Comparison of ENCODE assay signal across 9 mouse cellular contexts in the genomic region with DNA sequence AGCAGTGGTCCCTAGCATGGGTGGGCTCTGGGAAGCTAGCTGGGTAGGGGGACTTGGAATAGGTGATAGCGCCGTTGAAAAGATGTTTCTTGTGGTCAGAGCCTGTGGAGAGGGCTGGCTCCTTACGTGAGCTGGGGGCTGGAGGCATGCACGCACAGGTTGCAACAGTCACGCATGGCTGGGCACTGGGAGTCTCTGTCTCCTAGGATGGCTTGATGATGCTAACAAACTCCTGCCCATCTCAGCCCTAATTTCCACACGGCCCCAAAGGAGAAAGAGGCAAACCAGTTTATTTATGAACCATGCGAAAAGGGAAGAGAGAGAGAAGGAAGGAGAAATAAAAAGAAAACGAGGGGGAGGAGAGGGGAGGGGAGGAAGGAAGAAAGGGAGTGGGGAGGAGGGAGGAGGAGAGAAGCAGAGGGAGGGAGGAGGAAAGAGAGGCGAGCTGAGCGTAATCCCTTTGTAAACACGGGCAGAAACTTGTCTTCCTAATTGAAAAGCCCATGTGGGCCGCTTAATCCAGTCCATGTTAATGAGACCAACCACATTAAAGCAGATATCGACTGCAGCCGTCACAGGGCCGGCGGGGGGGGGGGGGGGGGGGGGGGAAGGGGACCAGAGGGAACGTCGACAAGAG. TPM values are rescaled to one million over a fixed set of nuclear protein-coding genes. Genes with fewer than 3 reads are reported as not detected.
DNase-seq lines count a peak whose midpoint lies in the region; ATAC-seq lines count a peak whose summit lies in the region.
"Had no signal": no experiment of that assay in that cellular context is flagged by ENCODE, and none has a peak within 500 bp of the region (broad histone marks: within the 10 kb centered on the region; RNA-seq: fewer than 3 reads in every experiment).

No protein-coding gene starts in this region.

- peak overlapping the region; percentile 3; the same call in 1 of the 2 replicates for H3K9ac ChIP-seq in heart, embryonic 11.5 days (ENCODE audit: low read depth, low read length)
- peak overlapping the region; percentile 47 for H3K9ac ChIP-seq in hindbrain, embryonic 12.5 days
- peak overlapping the region; percentile 22; the same call in 1 of the 2 replicates for H3K9ac ChIP-seq in midbrain, embryonic 16.5 days (ENCODE audit: low read depth, low read length)

- peaks cover 64% of the 10 kb centered on the region for H3K4me1 ChIP-seq in heart, embryonic 11.5 days (ENCODE audit: control insufficient read depth, insufficient read depth, low read length)
- H3K4me1 ChIP-seq in hindbrain, embryonic 12.5 days = peaks cover 63% of the 10 kb centered on the region
- H3K4me1 ChIP-seq in midbrain, embryonic 16.5 days (ENCODE audit: control insufficient read depth, insufficient read depth, low read length) = peaks cover 61% of the 10 kb centered on the region

- no peak for ATAC-seq in heart, embryonic 11.5 days (replicated peaks; ENCODE audit: insufficient number of reproducible peaks, low FRiP score, low TSS enrichment)
- peak; percentile 46 for ATAC-seq in hindbrain, embryonic 12.5 days (ENCODE audit: low FRiP score)
- peak; percentile 22; the same call in 1 of the 2 replicates for ATAC-seq in midbrain, embryonic 16.5 days

- 4% methylated on average over 17 of the region's 18 CpGs for WGBS in heart, embryonic 11.5 days (ENCODE audit: insufficient replicate concordance)
- WGBS in hindbrain, embryonic 12.5 days = under 1% methylated on average over 15 of the region's 18 CpGs
- 1% methylated on average over 14 of the region's 18 CpGs for WGBS in midbrain, embryonic 16.5 days

- H3K27me3 ChIP-seq in heart, embryonic 11.5 days (ENCODE audit: control insufficient read depth, insufficient read depth, low read length) = peaks cover 10% of the 10 kb centered on the region
- H3K27me3 ChIP-seq in hindbrain, embryonic 12.5 days = peaks cover 29% of the 10 kb centered on the region
- H3K27me3 ChIP-seq in midbrain, embryonic 16.5 days (ENCODE audit: control insufficient read depth, insufficient read depth, low read depth, low read length) = no peaks in the 10 kb centered on the region

- no peak overlapping the region for H3K4me3 ChIP-seq in heart, embryonic 11.5 days (ENCODE audit: low read depth, low read length)
- H3K4me3 ChIP-seq in hindbrain, embryonic 12.5 days = no peak overlapping the region
- H3K4me3 ChIP-seq in midbrain, embryonic 16.5 days (ENCODE audit: low read depth, low read length) = no peak overlapping the region

- H3K4me2 ChIP-seq in heart, embryonic 11.5 days = peak overlapping the region; percentile 52
- H3K4me2 ChIP-seq in hindbrain, embryonic 12.5 days (replicated peaks) = peak overlapping the region; percentile 40
- H3K4me2 ChIP-seq in midbrain, embryonic 16.5 days (ENCODE audit: low read length) = peak overlapping the region; percentile 37

- H3K27ac ChIP-seq in heart, embryonic 11.5 days (ENCODE audit: low read depth, low read length) = no peak overlapping the region
- H3K27ac ChIP-seq in hindbrain, embryonic 12.5 days = peak overlapping the region; percentile 87
- peak overlapping the region; percentile 14; the same call in 1 of the 2 replicates for H3K27ac ChIP-seq in midbrain, embryonic 16.5 days (ENCODE audit: low read length)

- no peaks in the 10 kb centered on the region for H3K9me3 ChIP-seq in heart, embryonic 11.5 days (replicated peaks; ENCODE audit: control insufficient read depth, low read length)
- 0 out of 2 replicates have a peak, but pooled peaks cover 2% of the 10 kb centered on the region for H3K9me3 ChIP-seq in hindbrain, embryonic 12.5 days (replicated peaks)
- H3K9me3 ChIP-seq in midbrain, embryonic 16.5 days (replicated peaks; ENCODE audit: control insufficient read depth, low read length, poor library complexity, severe bottlenecking) = no peaks in the 10 kb centered on the region

- no peak for DNase-seq in heart, adult 18-20 months
- DNase-seq in Muller cell, postnatal 12 days (ENCODE audit: inconsistent ontology term) = peak; percentile 29
- no peak for DNase-seq in layer of hippocampus, adult 18-20 months (ENCODE audit: low spot score in 2 of 2)
- DNase-seq in right cerebral cortex, postnatal 36 days (ENCODE audit: low spot score in 2 of 2) = no peak
- DNase-seq in gastrocnemius, postnatal 10 days = no peak
- DNase-seq: heart, postnatal 10 days had no signal

- no peaks in the 10 kb centered on the region for H3K36me3 ChIP-seq in heart, embryonic 11.5 days (ENCODE audit: control insufficient read depth, insufficient read depth, low read length)
- H3K36me3 ChIP-seq in hindbrain, embryonic 12.5 days = no peaks in the 10 kb centered on the region
- no peaks in the 10 kb centered on the region for H3K36me3 ChIP-seq in midbrain, embryonic 16.5 days (ENCODE audit: control insufficient read depth, insufficient read depth, low read length)

RNA-seq across cellular contexts. Expression of a gene that starts 33.1 kb away (rescaled TPM):
- 33.1 and 49.0 TPM in 2 replicates for polyA plus RNA-seq in heart, embryonic 11.5 days (2014; fragmentation: Nextera tagmentation; extraction: Ambion mirVana)
- 10 to 100 TPM; 12.6 to 14.6 TPM for total RNA-seq in heart, adult 18-20 months (2021)
- 7.4 and 7.6 TPM in 2 replicates for polyA plus RNA-seq in hindbrain, embryonic 12.5 days (2016; fragmentation: Nextera tagmentation; extraction: Ambion mirVana)
- polyA plus RNA-seq in midbrain, embryonic 16.5 days (2015; fragmentation: Nextera tagmentation; extraction: Ambion mirVana) = 22.7 and 24.2 TPM in 2 replicates
- total RNA-seq in layer of hippocampus, adult 18-20 months (2021) = 1 to 10 TPM; 7.4 to 8.5 TPM
- total RNA-seq in gastrocnemius, postnatal 10 days (2021) = 1 to 10 TPM; 1.8 to 2.5 TPM
